Mouse (Mus musculus) heart, embryonic 13.5 days (tissue): ENCODE measurements around the gene C1qtnf3. TPM values are rescaled to one million over a fixed set of nuclear protein-coding genes. Genes with fewer than 3 reads are reported as not detected.

ENCODE experiments used
- ATAC-seq: fragments of 200-750 bp; cut with Nextera tagmentation; 2 replicates; pipeline ENCODE4 v1.8.0; 2017; ENCODE audit warnings: moderate TSS enrichment; ENCODE audit not compliant: insufficient number of reproducible peaks, low FRiP score, low TSS enrichment; ENCODE audit errors: extremely low read depth
- H3K27ac ChIP-seq: fragments of 300-500 bp; sonication (generic); replicated peaks from 2 replicates; pipeline ENCODE4 v1.5.1; 2015; ENCODE audit warnings: moderate library complexity, mild to moderate bottlenecking, inconsistent platforms
- H3K27me3 ChIP-seq: fragments of 300-500 bp; sonication (generic); replicated peaks from 2 replicates; pipeline ENCODE4 v1.6.1; 2015; ENCODE audit warnings: mild to moderate bottlenecking, inconsistent platforms
- H3K36me3 ChIP-seq: fragments of 300-500 bp; sonication (generic); 2 replicates; pipeline ENCODE4 v1.6.1; 2015; ENCODE audit warnings: mild to moderate bottlenecking, inconsistent platforms
- H3K4me1 ChIP-seq: fragments of 300-500 bp; sonication (generic); 2 replicates; pipeline ENCODE4 v1.6.1; 2015; ENCODE audit warnings: inconsistent platforms
- H3K4me2 ChIP-seq: fragments of 300-500 bp; sonication (generic); 2 replicates; pipeline ENCODE4 v1.6.1; 2015; ENCODE audit warnings: inconsistent platforms, mild to moderate bottlenecking, moderate library complexity
- H3K4me3 ChIP-seq: fragments of 300-500 bp; sonication (generic); 2 replicates; pipeline ENCODE4 v1.5.1; 2015; ENCODE audit warnings: moderate library complexity, mild to moderate bottlenecking, inconsistent platforms
- H3K9ac ChIP-seq: fragments of 300-500 bp; sonication (generic); 2 replicates; pipeline ENCODE4 v1.6.1; 2015; ENCODE audit warnings: inconsistent platforms, mild to moderate bottlenecking, moderate library complexity
- H3K9me3 ChIP-seq: fragments of 300-500 bp; sonication (generic); 2 replicates; pipeline ENCODE4 v1.6.1; 2016; ENCODE audit warnings: inconsistent platforms
- WGBS: fragments of 180-500 bp; shearing (Covaris S2); methylation state at CpG from one replicate; pipeline ENCODE4 v1.1.7; 2015; ENCODE audit warnings: mixed read lengths; 5-methylcytosine and 5-hydroxymethylcytosine counted together
- polyA plus RNA-seq: library from polyadenylated mRNA; unstranded; fragments of >200 nt; fragmentation: Nextera tagmentation; extraction: Ambion mirVana; gene quantifications from 2 replicates; pipeline ENCODE4 v1.2.1, GENCODE M21; 2015

The C1qtnf3 gene
- polyA plus RNA-seq, result 0.08 and 0.16 TPM in 2 replicates

GRCm38 (mm10) chr15:10951951-10952759, at the start of gene C1qtnf3:
Gene C1qtnf3 (plus strand): TSS chr15:10952332.
- 71% methylated on average over 23 of the region's 23 CpGs for WGBS
- Histone ChIP-seq H3K27ac (no peak within 1 kb of the TSS), H3K9me3 (no peaks in the 10 kb centered on the region)

GRCm38 (mm10) chr15:10902360-10902759, 49.8 kb upstream of the C1qtnf3 start:
- H3K9me3 ChIP-seq, result no peaks in the 10 kb centered on the region
- H3K27ac ChIP-seq, result no peak overlapping the region
- H3K4me2 ChIP-seq, result no peak overlapping the region
- no peaks in the 10 kb centered on the region for H3K27me3 ChIP-seq
- H3K4me1 ChIP-seq, result no peaks in the 10 kb centered on the region
- no peaks in the 10 kb centered on the region for H3K36me3 ChIP-seq
- no peak overlapping the region for H3K4me3 ChIP-seq
- ATAC-seq, result no peak
- no peak overlapping the region for H3K9ac ChIP-seq
- whole genome bisulfite sequencing, result 77% methylated on average over 4 of the region's 4 CpGs

More at GRCm38 (mm10) chr15:10951951-10952759, at the start of gene C1qtnf3:
- Histone ChIP-seq H3K4me2 (no peak within 1 kb of the TSS), H3K36me3 (no peaks in the 10 kb centered on the region), H3K9ac (no peak within 1 kb of the TSS), H3K4me1 (no peaks in the 10 kb centered on the region), H3K27me3 (no peaks in the 10 kb centered on the region), H3K4me3 (no peak within 1 kb of the TSS)
- no peak for ATAC-seq

DNA sequence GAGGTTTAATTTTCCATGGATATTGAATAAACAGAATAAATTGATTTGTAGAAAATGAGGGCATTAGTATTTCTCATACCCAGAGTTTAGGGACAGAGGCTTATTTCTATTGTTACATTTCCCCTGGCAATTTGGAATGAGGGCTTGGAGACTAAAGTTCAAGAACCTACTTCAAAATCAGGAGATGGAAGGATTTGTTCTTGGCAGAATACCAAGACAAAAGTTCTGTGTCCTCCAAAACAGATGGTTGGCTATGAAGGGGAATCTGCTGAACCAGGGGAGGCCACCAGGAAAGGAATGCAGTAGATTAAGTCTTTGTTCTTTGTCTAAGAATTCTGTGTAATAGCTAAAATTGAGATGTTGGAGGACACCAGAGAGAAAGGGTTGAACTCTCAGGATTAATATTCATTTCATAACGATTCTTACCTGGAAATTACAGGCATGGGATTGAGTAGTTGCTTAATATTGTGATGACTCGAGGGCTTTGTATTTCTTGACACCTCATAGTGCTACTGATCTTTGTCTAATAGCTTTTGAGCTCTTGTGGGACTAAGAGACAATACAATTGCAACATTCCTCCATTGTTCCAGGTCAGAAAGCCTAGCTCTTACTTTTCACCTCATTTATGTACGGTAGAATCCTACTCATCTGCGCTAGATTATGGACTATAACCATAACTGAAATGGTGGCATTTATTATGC, 35.4 kb upstream of the C1qtnf3 start:
- ATAC-seq, result no peak
- Histone ChIP-seq H3K9ac (no peak overlapping the region), H3K36me3 (no peaks in the 10 kb centered on the region), H3K4me3 (no peak overlapping the region), H3K27me3 (peaks cover 29% of the 10 kb centered on the region), H3K27ac (no peak overlapping the region), H3K4me1 (no peaks in the 10 kb centered on the region), H3K9me3 (0 out of 2 replicates have a peak, but pooled peaks cover 4% of the 10 kb centered on the region), H3K4me2 (no peak overlapping the region)
- 75% methylated on average over 4 of the region's 4 CpGs for WGBS

GRCm38 (mm10) chr15:10917312-10917660, 34.8 kb upstream of the C1qtnf3 start:
- 0 out of 2 replicates have a peak, but pooled peaks cover 4% of the 10 kb centered on the region for H3K9me3 ChIP-seq
- H3K9ac ChIP-seq, result no peak overlapping the region
- H3K4me1 ChIP-seq, result no peaks in the 10 kb centered on the region
- no peak overlapping the region for H3K27ac ChIP-seq
- ATAC-seq, result no peak
- H3K4me2 ChIP-seq, result no peak overlapping the region
- peaks cover 31% of the 10 kb centered on the region for H3K27me3 ChIP-seq
- WGBS, result 79% methylated on average over 3 of the region's 3 CpGs
- no peak overlapping the region for H3K4me3 ChIP-seq
- H3K36me3 ChIP-seq, result no peaks in the 10 kb centered on the region

- Histone ChIP-seq H3K27me3 (peaks cover 34% of the 10 kb centered on the region), H3K4me1 (no peaks in the 10 kb centered on the region), H3K36me3 (no peaks in the 10 kb centered on the region), H3K9me3 (no peaks in the 10 kb centered on the region), H3K9ac (no peak overlapping the region), H3K4me3 (no peak overlapping the region), H3K4me2 (no peak overlapping the region), H3K27ac (no peak overlapping the region)
- 63% methylated on average over 5 of the region's 5 CpGs for WGBS
- no peak for ATAC-seq
Observed at GRCm38 (mm10) chr15:10920212-10920611, 31.9 kb upstream of the C1qtnf3 start.

GRCm38 (mm10) chr15:10921064-10921463, 31.1 kb upstream of the C1qtnf3 start:
- Histone ChIP-seq H3K27me3 (peaks cover 34% of the 10 kb centered on the region), H3K4me3 (no peak overlapping the region), H3K9me3 (no peaks in the 10 kb centered on the region), H3K9ac (no peak overlapping the region), H3K36me3 (no peaks in the 10 kb centered on the region), H3K4me1 (no peaks in the 10 kb centered on the region), H3K27ac (no peak overlapping the region), H3K4me2 (no peak overlapping the region)
- 17% methylated on average over 4 of the region's 4 CpGs for WGBS
- no peak for ATAC-seq

DNA sequence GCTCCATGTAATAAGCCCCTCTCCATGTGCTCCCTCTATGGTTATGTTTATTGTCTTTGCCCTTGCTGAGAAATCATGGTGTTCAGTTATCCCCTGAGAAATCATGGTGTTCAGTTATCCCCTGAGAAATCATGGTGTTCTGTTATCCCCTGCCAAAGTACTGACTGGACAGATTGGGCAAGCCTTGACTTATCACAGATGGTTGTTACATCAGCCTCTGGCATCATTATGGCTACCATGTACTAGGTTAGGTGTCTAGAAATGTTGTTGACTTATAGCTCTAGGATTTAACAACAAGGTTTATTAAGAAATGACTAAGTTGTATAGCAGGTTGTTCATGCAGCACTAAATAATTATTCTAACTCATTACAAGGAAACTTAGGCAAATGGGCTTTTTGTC, 30.1 kb upstream of the C1qtnf3 start:
- H3K27ac ChIP-seq, result no peak overlapping the region
- no peak overlapping the region for H3K4me2 ChIP-seq
- H3K27me3 ChIP-seq, result peaks cover 34% of the 10 kb centered on the region
- no peak for ATAC-seq
- no peaks in the 10 kb centered on the region for H3K4me1 ChIP-seq
- no peak overlapping the region for H3K9ac ChIP-seq
- no peak overlapping the region for H3K4me3 ChIP-seq
- H3K9me3 ChIP-seq, result no peaks in the 10 kb centered on the region
- H3K36me3 ChIP-seq, result no peaks in the 10 kb centered on the region

GRCm38 (mm10) chr15:10922570-10922969, 29.6 kb upstream of the C1qtnf3 start:
- Histone ChIP-seq H3K4me3 (no peak overlapping the region), H3K27me3 (peaks cover 34% of the 10 kb centered on the region), H3K9me3 (no peaks in the 10 kb centered on the region), H3K4me2 (no peak overlapping the region), H3K36me3 (no peaks in the 10 kb centered on the region), H3K4me1 (no peaks in the 10 kb centered on the region), H3K27ac (no peak overlapping the region), H3K9ac (no peak overlapping the region)
- no peak for ATAC-seq
- WGBS, result 45% methylated on average over 3 of the region's 3 CpGs

DNA sequence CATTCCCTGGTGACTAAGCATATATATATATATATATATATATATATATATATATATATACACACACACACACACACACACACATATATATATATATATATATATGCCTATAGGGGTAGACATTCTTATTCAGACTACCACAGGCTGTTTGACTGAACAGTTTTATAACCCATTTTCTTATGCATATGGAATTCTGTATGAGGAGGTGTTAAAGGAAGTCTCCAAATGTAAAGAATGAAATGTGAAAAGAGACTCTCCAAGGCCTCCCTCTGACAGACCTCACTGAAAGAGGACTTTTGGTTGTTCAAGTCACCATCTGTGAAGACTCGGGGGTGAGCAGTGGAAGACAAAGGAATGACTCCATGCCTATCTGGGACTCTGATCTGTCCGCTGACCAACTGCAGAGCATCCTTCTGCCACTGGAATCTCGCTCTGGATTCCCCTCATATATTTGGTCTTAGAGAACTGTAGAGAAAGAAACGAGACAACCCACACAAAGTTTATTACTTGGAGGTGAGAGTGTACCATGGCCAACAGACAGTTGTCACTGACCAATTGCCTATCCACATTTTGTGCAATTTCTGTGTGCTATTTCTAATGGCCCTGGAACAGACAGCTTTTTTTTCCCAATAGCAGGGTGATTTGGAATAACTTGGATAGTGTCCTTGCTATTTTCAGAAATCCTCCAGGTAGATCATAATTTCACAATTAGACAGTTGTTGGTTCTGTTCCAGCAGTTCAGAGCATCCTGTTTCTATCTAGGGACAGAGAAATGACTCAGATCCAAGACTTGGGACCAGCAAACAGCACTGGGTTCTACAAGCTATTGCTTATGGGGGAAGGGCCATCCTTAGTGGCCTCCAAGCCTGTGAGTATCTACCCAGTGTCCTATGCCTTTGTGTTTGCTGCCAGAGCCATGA, 28.8 kb upstream of the C1qtnf3 start:
- ATAC-seq, result no peak
- WGBS, result 68% methylated on average over 4 of the region's 4 CpGs

DNA sequence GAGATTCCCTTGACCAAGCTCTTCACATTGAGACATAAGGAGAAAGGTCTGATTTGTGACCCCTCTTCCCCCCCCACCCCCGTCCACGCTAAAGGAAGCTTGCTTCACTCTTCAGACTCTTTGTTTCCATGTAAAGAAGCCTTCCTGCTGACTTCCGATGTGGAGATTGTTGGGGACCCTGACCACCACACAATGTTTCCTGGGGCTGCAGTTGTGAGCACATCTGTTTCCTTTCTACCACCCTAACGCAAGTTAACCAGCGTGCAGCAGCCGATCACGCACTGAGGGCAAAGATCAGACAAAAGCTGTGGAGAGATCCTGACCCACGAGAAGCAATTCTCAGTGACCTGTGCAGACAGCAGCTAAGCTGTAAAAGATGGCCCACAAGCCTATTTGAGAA, 24.8 kb upstream of the C1qtnf3 start:
- no peak overlapping the region for H3K27ac ChIP-seq
- H3K9me3 ChIP-seq, result no peaks in the 10 kb centered on the region
- H3K4me1 ChIP-seq, result no peaks in the 10 kb centered on the region
- ATAC-seq, result no peak
- H3K4me3 ChIP-seq, result no peak overlapping the region
- H3K27me3 ChIP-seq, result 0 out of 2 replicates have a peak, but pooled peaks cover 3% of the 10 kb centered on the region
- no peak overlapping the region for H3K9ac ChIP-seq
- H3K4me2 ChIP-seq, result no peak overlapping the region
- 64% methylated on average over 8 of the region's 8 CpGs for WGBS
- no peaks in the 10 kb centered on the region for H3K36me3 ChIP-seq

More for the DNA sequence above, 28.8 kb upstream of the C1qtnf3 start:
- Histone ChIP-seq H3K9me3 (no peaks in the 10 kb centered on the region), H3K27ac (no peak overlapping the region), H3K4me2 (no peak overlapping the region), H3K36me3 (no peaks in the 10 kb centered on the region), H3K4me1 (no peaks in the 10 kb centered on the region), H3K9ac (no peak overlapping the region), H3K27me3 (peaks cover 28% of the 10 kb centered on the region), H3K4me3 (no peak overlapping the region)

- Histone ChIP-seq H3K4me1 (no peaks in the 10 kb centered on the region), H3K36me3 (no peaks in the 10 kb centered on the region), H3K27me3 (no peaks in the 10 kb centered on the region), H3K9ac (no peak overlapping the region), H3K4me3 (no peak overlapping the region), H3K27ac (no peak overlapping the region), H3K9me3 (no peaks in the 10 kb centered on the region), H3K4me2 (no peak overlapping the region)
- ATAC-seq, result no peak
- WGBS, result 87% methylated on average over 5 of the region's 5 CpGs
Observed at GRCm38 (mm10) chr15:10928633-10929270, 23.4 kb upstream of the C1qtnf3 start.
